Mouse (Mus musculus) adrenal gland, adult 2 months (tissue): ENCODE results near the gene S100b. TPM values are rescaled to one million over a fixed set of nuclear protein-coding genes. Genes with fewer than 3 reads are reported as not detected.

ENCODE experiments used
- DNase-seq: peaks from one replicate; pipeline ENCODE4 v3.0.0; 2021
- long read RNA-seq: library from polyadenylated mRNA; stranded (forward); transcript quantifications from one replicate; pipeline ENCODE4 v2.0.0, GENCODE M21; 2021
- polyA plus RNA-seq: library from polyadenylated mRNA; depleted of rRNA; stranded (reverse); fragments of >200 nt; gene quantifications from 2 replicates; pipeline ENCODE4 v1.2.3, GENCODE M21; 2012; rRNA removed
- total RNA-seq, 2 experiments: library from RNA; stranded (reverse); gene quantifications; 2 replicates each; pipeline ENCODE4 v1.2.3; 2021

Gene S100b
- 10 to 100 TPM; 11.6 to 26.6 TPM for total RNA-seq
- 2.0 TPM in 2 replicates for polyA plus RNA-seq
- long read RNA-seq, transcript S100b-201 (3 exons, 1,484 nt) = major isoform, 14 of 14 reads
- long read RNA-seq, partial matches to known transcripts = 0 of 14 reads
- long read RNA-seq, other reads (novel, unspliced or antisense) = 0 of 14 reads

GRCm38 (mm10) chr10:76253536-76253935 is at the start of gene S100b:
S100b (plus strand) TSS chr10:76253853.
- peak; percentile 19 for DNase-seq

- no peak for DNase-seq
Measured at GRCm38 (mm10) chr10:76207262-76207796, 46.3 kb upstream of the S100b start.

GRCm38 (mm10) chr10:76209241-76209640 is 44.4 kb upstream of the S100b start:
- DNase-seq = no peak

GRCm38 (mm10) chr10:76210806-76211205 is 42.8 kb upstream of the S100b start:
- DNase-seq = no peak

GRCm38 (mm10) chr10:76212121-76212520 is 41.5 kb upstream of the S100b start:
- DNase-seq = no peak

GRCm38 (mm10) chr10:76214161-76214560 is 39.5 kb upstream of the S100b start:
- DNase-seq = no peak

- DNase-seq = no peak
Measured at GRCm38 (mm10) chr10:76217056-76217455, 36.6 kb upstream of the S100b start.

GRCm38 (mm10) chr10:76218240-76218639 is 35.4 kb upstream of the S100b start:
- DNase-seq = no peak

GRCm38 (mm10) chr10:76225944-76226343 is 27.7 kb upstream of the S100b start:
- no peak for DNase-seq

- no peak for DNase-seq
Measured at GRCm38 (mm10) chr10:76229627-76230026, 24.0 kb upstream of the S100b start.

- DNase-seq = peak; percentile 94
Measured at GRCm38 (mm10) chr10:76237341-76238225, 16.1 kb upstream of the S100b start, which contains the start of gene Prmt2. Prmt2 (minus strand) TSS chr10:76237865.

- no peak for DNase-seq
Measured at GRCm38 (mm10) chr10:76239401-76239800, 14.3 kb upstream of the S100b start.

- DNase-seq = no peak
Measured at GRCm38 (mm10) chr10:76245106-76245505, 8.5 kb upstream of the S100b start.

GRCm38 (mm10) chr10:76246601-76247000 is 7.1 kb upstream of the S100b start:
- no peak for DNase-seq

- DNase-seq = no peak
Measured at GRCm38 (mm10) chr10:76247960-76248646, 5.5 kb upstream of the S100b start.

GRCm38 (mm10) chr10:76248647-76248968 is 5.0 kb upstream of the S100b start:
- DNase-seq = no peak

GRCm38 (mm10) chr10:76250870-76251269 is 2.8 kb upstream of the S100b start:
- DNase-seq = no peak

GRCm38 (mm10) chr10:76253079-76253478 is 574 bp upstream of the S100b start:
- DNase-seq = no peak

- DNase-seq = peak; percentile 26
Measured at GRCm38 (mm10) chr10:76255617-76256016, 2.0 kb downstream of the S100b start.

GRCm38 (mm10) chr10:76257231-76257630 is 3.6 kb downstream of the S100b start:
- DNase-seq = no peak

- DNase-seq = peak; percentile 80
Measured at GRCm38 (mm10) chr10:76257719-76258390, 4.2 kb downstream of the S100b start.
